In genomic region chr16:21604354-21604753, GRCm38 (mm10) we compare ENCODE assay signal across 21 mouse cellular contexts.
DNase-seq lines count a peak whose midpoint lies in the region; ATAC-seq and TF ChIP-seq lines count a peak whose summit lies in the region.
"Had no signal": no experiment of that assay in that cellular context is flagged by ENCODE, and none has a peak within 500 bp of the region (broad histone marks: within the 10 kb centered on the region; RNA-seq: fewer than 3 reads in every experiment).

No protein-coding gene starts in this region.

- no peak for ATAC-seq in liver, postnatal 0 days
- ATAC-seq: CD4-positive, CD25-positive, alpha-beta regulatory T cell, adult 4 months; forebrain, embryonic 16.5 days had no signal

- 67% methylated on average over 6 of the region's 6 CpGs for WGBS in liver, postnatal 0 days (ENCODE audit: insufficient replicate concordance)

- no peaks in the 10 kb centered on the region for H3K9me3 ChIP-seq in liver, postnatal 0 days (ENCODE audit: low read length)
- H3K9me3 ChIP-seq: embryonic facial prominence, embryonic 13.5 days; forebrain, embryonic 12.5 days; G1E; heart, embryonic 12.5 days; hindbrain, embryonic 10.5 days had no signal

- no peaks in the 10 kb centered on the region for H3K27me3 ChIP-seq in liver, postnatal 0 days (ENCODE audit: insufficient read depth, low read length)
- H3K27me3 ChIP-seq: embryonic facial prominence, embryonic 13.5 days; forebrain, embryonic 12.5 days; heart, embryonic 12.5 days had no signal

- H3K4me1 ChIP-seq in liver, postnatal 0 days (ENCODE audit: insufficient read depth) = no peaks in the 10 kb centered on the region
- H3K4me1 ChIP-seq: forebrain, embryonic 12.5 days had no signal

- no peak overlapping the region for H3K27ac ChIP-seq in liver, postnatal 0 days (ENCODE audit: low read depth)
- H3K27ac ChIP-seq: embryonic facial prominence, embryonic 13.5 days; forebrain, embryonic 12.5 days; hindbrain, embryonic 10.5 days had no signal

- H3K9ac ChIP-seq in liver, postnatal 0 days (replicated peaks) = no peak overlapping the region
- H3K9ac ChIP-seq: embryonic facial prominence, embryonic 13.5 days; forebrain, embryonic 12.5 days; heart, embryonic 12.5 days had no signal

- no peak overlapping the region for H3K4me3 ChIP-seq in liver, postnatal 0 days (ENCODE audit: low read depth, low read length)
- H3K4me3 ChIP-seq: embryonic facial prominence, embryonic 13.5 days; forebrain, embryonic 12.5 days; heart, embryonic 12.5 days; hindbrain, embryonic 10.5 days had no signal

- no peak for TF ChIP-seq CTCF in liver, postnatal 0 days (IDR thresholded peaks at IDR 0.05; ENCODE audit: low read depth)

- no peak for TF ChIP-seq EP300 in liver, postnatal 0 days (IDR thresholded peaks at IDR 0.05; ENCODE audit: low read depth)

- H3K4me2 ChIP-seq in liver, postnatal 0 days (ENCODE audit: low read depth, low read length) = no peak overlapping the region
- H3K4me2 ChIP-seq: embryonic facial prominence, embryonic 13.5 days; forebrain, embryonic 12.5 days; heart, embryonic 12.5 days had no signal

- H3K36me3 ChIP-seq in liver, postnatal 0 days (replicated peaks; ENCODE audit: insufficient read depth, low read length) = no peaks in the 10 kb centered on the region
- H3K36me3 ChIP-seq: embryonic facial prominence, embryonic 13.5 days; forebrain, embryonic 12.5 days; heart, embryonic 12.5 days; hindbrain, embryonic 10.5 days had no signal

- peak; percentile 43 for DNase-seq in heart, adult 11 months
- DNase-seq in heart, adult 18-20 months = no peak
- peak; percentile 16 for DNase-seq in testis, postnatal 10 days (ENCODE audit: low spot score)
- DNase-seq in testis, postnatal 14 days (ENCODE audit: low spot score) = no peak
- peak; percentile 42 to 67 for DNase-seq in kidney, postnatal 25 days
- DNase-seq in adrenal gland, adult 8-10 months = no peak
- DNase-seq in urinary bladder, postnatal 14 days (ENCODE audit: low spot score) = no peak
- no peak for DNase-seq in liver, postnatal 0 days
- DNase-seq: adrenal gland, postnatal 10 days; B cell, adult 2 months; cerebellum, adult 11-12 months; cerebellum, adult 9-11 months; cerebellum, postnatal 36 days; gastrocnemius, postnatal 10 days had no signal

Comparison
In these comparisons a context has a peak if more than half of its experiments do, and no peak if none do; other contexts are left out.
1. DNase-seq: peak in heart, adult 11 months (single experiment), testis, postnatal 10 days (single experiment) and kidney, postnatal 25 days (2 of 2); none in heart, adult 18-20 months (0 of 2), testis, postnatal 14 days (single experiment), adrenal gland, adult 8-10 months (single experiment), urinary bladder, postnatal 14 days (single experiment) and liver, postnatal 0 days (single experiment).